ENCODE assay signal across 14 mouse cellular contexts in the genomic region with DNA sequence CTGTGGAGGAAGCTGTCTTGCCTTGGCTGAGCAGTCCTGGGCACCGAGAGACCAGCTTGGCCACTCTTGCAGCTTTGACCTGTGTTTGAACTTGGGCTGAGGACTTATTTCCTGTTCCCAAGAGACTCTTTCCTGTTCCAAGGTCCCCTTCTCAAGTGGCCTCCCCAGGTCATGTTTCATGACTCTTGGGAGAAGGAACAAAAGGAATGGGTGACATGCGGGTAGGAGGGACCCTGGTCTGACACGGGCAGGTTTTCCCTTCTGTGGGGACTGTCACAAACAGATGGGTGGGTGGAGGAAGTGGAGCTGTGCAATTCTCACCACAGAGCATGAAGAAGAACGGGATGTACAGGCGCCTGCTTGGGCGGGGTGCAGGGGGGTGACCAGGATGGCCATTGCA. TPM values are rescaled to one million over a fixed set of nuclear protein-coding genes. Genes with fewer than 3 reads are reported as not detected.
DNase-seq lines count a peak whose midpoint lies in the region; ATAC-seq lines count a peak whose summit lies in the region.
"Had no signal": no experiment of that assay in that cellular context is flagged by ENCODE, and none has a peak within 500 bp of the region (broad histone marks: within the 10 kb centered on the region; RNA-seq: fewer than 3 reads in every experiment).

No protein-coding gene starts in this region.

- ATAC-seq in midbrain, embryonic 11.5 days (ENCODE audit: low FRiP score): no peak
- no peak for ATAC-seq in erythroblast, adult 5-6 weeks (replicated peaks; ENCODE audit: low FRiP score, poor library complexity, severe bottlenecking)

- DNase-seq in adrenal gland, adult (ENCODE audit: inconsistent age in 2 of 2, low spot score in 1 of 2): peak; percentile 59 to 73
- no peak for DNase-seq in adrenal gland, postnatal 10 days
- DNase-seq in midbrain, embryonic 10.5 days (ENCODE audit: low spot score): no peak
- no peak for DNase-seq in midbrain, embryonic 11.5 days (ENCODE audit: low spot score, missing footprints)
- peak; percentile 82 for DNase-seq in lung, postnatal 25 days (ENCODE audit: low spot score)
- no peak for DNase-seq in right cerebral cortex, postnatal 25 days
- DNase-seq in Muller cell, postnatal 12 days (ENCODE audit: inconsistent ontology term): no peak
- DNase-seq: cerebellum, postnatal 14 days; kidney, postnatal 14 days; thymus, postnatal 25 days had no signal

- no peak overlapping the region for H3K4me3 ChIP-seq in midbrain, embryonic 10.5 days
- H3K4me3 ChIP-seq in midbrain, embryonic 11.5 days (ENCODE audit: low read depth, low read length): no peak overlapping the region
- H3K4me3 ChIP-seq: erythroblast, embryonic 14.5 days; midbrain, embryonic 12.5 days had no signal

- H3K4me2 ChIP-seq in midbrain, embryonic 11.5 days: no peak overlapping the region
- H3K4me2 ChIP-seq: midbrain, embryonic 12.5 days had no signal

- peaks cover 39% of the 10 kb centered on the region for H3K4me1 ChIP-seq in midbrain, embryonic 10.5 days
- H3K4me1 ChIP-seq in midbrain, embryonic 11.5 days (ENCODE audit: control insufficient read depth, insufficient read depth, low read length): peaks cover 20% of the 10 kb centered on the region

- H3K9me3 ChIP-seq in midbrain, embryonic 10.5 days (replicated peaks): no peaks in the 10 kb centered on the region
- H3K9me3 ChIP-seq in midbrain, embryonic 11.5 days (ENCODE audit: control insufficient read depth, low read length): no peaks in the 10 kb centered on the region
- H3K9me3 ChIP-seq: midbrain, embryonic 12.5 days had no signal

- no peaks in the 10 kb centered on the region for H3K36me3 ChIP-seq in midbrain, embryonic 10.5 days
- H3K36me3 ChIP-seq in midbrain, embryonic 11.5 days (ENCODE audit: control insufficient read depth, insufficient read depth, low read length): no peaks in the 10 kb centered on the region
- H3K36me3 ChIP-seq: midbrain, embryonic 12.5 days had no signal

- 0 out of 2 replicates have a peak overlapping the region, but pooled peaks have one; percentile 28 for H3K27ac ChIP-seq in midbrain, embryonic 10.5 days (replicated peaks)
- no peak overlapping the region for H3K27ac ChIP-seq in midbrain, embryonic 11.5 days (ENCODE audit: low read depth, low read length)
- H3K27ac ChIP-seq: midbrain, embryonic 12.5 days had no signal

- peaks cover 35% of the 10 kb centered on the region for H3K27me3 ChIP-seq in midbrain, embryonic 10.5 days (ENCODE audit: low read depth, poor library complexity, severe bottlenecking)
- H3K27me3 ChIP-seq in midbrain, embryonic 11.5 days (ENCODE audit: control insufficient read depth, insufficient read depth, low read length): peaks cover 5% of the 10 kb centered on the region; the same call in 1 of the 2 replicates

- H3K9ac ChIP-seq in midbrain, embryonic 11.5 days (ENCODE audit: low read length): no peak overlapping the region
- H3K9ac ChIP-seq: midbrain, embryonic 12.5 days had no signal

- WGBS in midbrain, embryonic 10.5 days: 89% methylated on average over 6 of the region's 6 CpGs
- WGBS in midbrain, embryonic 11.5 days: 85% methylated on average over 6 of the region's 6 CpGs

RNA-seq across cellular contexts. Expression of a gene that starts 29.3 kb away (rescaled TPM):
- 10 to 100 TPM; 13.4 to 18.1 TPM for total RNA-seq in adrenal gland, postnatal 10 days (2021)
- polyA plus RNA-seq in midbrain, embryonic 10.5 days (2016; fragmentation: Nextera tagmentation; extraction: Ambion mirVana): 3.6 and 3.7 TPM in 2 replicates
- polyA plus RNA-seq in midbrain, embryonic 11.5 days (2014; fragmentation: Nextera tagmentation; extraction: Ambion mirVana): 2.2 and 2.5 TPM in 2 replicates
- total RNA-seq in erythroblast, adult 5-6 weeks (2015; ENCODE audit: low replicate concordance): not detected in 2 replicates
- total RNA-seq in erythroblast, adult 5-6 weeks (2017; ENCODE audit: low replicate concordance): 0.14 TPM in 1 of 2 replicates, not detected in the other
- polyA plus RNA-seq: erythroblast, embryonic 14.5 days had no signal

RNA-seq across cellular contexts. Expression of a gene that starts 32.4 kb away (rescaled TPM):
- total RNA-seq in adrenal gland, postnatal 10 days (2021): 10 to 100 TPM; 29.0 to 31.0 TPM
- 0.64 and 1.4 TPM in 2 replicates for polyA plus RNA-seq in midbrain, embryonic 10.5 days (2016; fragmentation: Nextera tagmentation; extraction: Ambion mirVana)
- 0.47 and 0.61 TPM in 2 replicates for polyA plus RNA-seq in midbrain, embryonic 11.5 days (2014; fragmentation: Nextera tagmentation; extraction: Ambion mirVana)
- not detected in 2 replicates for total RNA-seq in erythroblast, adult 5-6 weeks (2015; ENCODE audit: low replicate concordance)
- not detected in 2 replicates for total RNA-seq in erythroblast, adult 5-6 weeks (2017; ENCODE audit: low replicate concordance)
- total RNA-seq: MEL had no signal

RNA-seq across cellular contexts. Expression of a gene that starts 58.0 kb away (rescaled TPM):
- total RNA-seq in adrenal gland, postnatal 10 days (2021): 1 to 10 TPM; 1.5 to 1.7 TPM
- 7.4 and 7.5 TPM in 2 replicates for polyA plus RNA-seq in midbrain, embryonic 10.5 days (2016; fragmentation: Nextera tagmentation; extraction: Ambion mirVana)
- 5.4 TPM in 2 replicates for polyA plus RNA-seq in midbrain, embryonic 11.5 days (2014; fragmentation: Nextera tagmentation; extraction: Ambion mirVana)
- total RNA-seq in erythroblast, adult 5-6 weeks (2015; ENCODE audit: low replicate concordance): not detected in 2 replicates
- 0.42 TPM in 1 of 2 replicates, not detected in the other for total RNA-seq in erythroblast, adult 5-6 weeks (2017; ENCODE audit: low replicate concordance)
- polyA plus RNA-seq: erythroblast, embryonic 14.5 days had no signal

Comparison
In these comparisons a context has a peak if more than half of its experiments do, and no peak if none do; other contexts are left out.
1. DNase-seq: peak in adrenal gland, adult (2 of 2) and lung, postnatal 25 days (single experiment); none in adrenal gland, postnatal 10 days (single experiment), midbrain, embryonic 10.5 days (single experiment), midbrain, embryonic 11.5 days (single experiment), right cerebral cortex, postnatal 25 days (single experiment) and Muller cell, postnatal 12 days (single experiment).
2. RNA of a gene that starts 29.3 kb away (total RNA-seq): 13.4 to 18.1 TPM in adrenal gland, postnatal 10 days; 0.14 TPM in erythroblast, adult 5-6 weeks; every median in the first group is over 10 times any median in the second.
3. RNA of a gene that starts 32.4 kb away (total RNA-seq): 29.0 to 31.0 TPM in adrenal gland, postnatal 10 days; not detected in erythroblast, adult 5-6 weeks; every median in the first group is over 10 times any median in the second.